Mouse (Mus musculus): ENCODE data around the gene Scrn1.

Scrn1 gene

GRCm38 (mm10) chr6:54566546-54566919 is 244 bp upstream of the Scrn1 start:
- DNase-seq (ENCODE audit: low spot score in 2 of 2) = no peak

GRCm38 (mm10) chr6:54565012-54565411 is 1.3 kb downstream of the Scrn1 start:
- DNase-seq (ENCODE audit: low spot score in 2 of 2) = peak; percentile 25 to 36

DNA sequence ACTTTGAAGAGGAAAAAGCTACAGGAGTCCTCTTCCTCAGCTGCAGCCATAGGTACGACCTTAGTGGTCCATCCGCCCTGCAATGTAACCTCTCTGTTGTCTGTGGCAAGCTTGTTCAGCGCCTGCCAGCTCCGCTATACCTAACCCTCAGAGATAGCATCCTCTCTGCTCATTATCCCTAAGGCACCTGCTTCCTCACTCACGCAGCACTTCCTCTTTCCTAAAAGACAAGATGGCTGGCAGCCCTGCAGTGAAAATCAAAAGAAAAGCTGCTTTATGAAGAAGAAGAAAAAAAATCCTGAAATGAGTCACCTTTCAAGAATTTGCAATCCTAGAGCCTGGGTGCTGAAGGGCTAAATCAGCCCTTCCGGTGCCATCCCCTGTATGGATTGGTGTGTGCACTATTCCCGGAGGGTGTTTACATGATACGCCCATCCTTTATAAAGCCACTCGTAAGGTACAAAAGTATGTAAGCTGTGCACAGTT is 1.7 kb downstream of the Scrn1 start:
- no peak for DNase-seq (ENCODE audit: low spot score in 2 of 2)

GRCm38 (mm10) chr6:54563561-54563960 is 2.7 kb downstream of the Scrn1 start:
- no peak for DNase-seq (ENCODE audit: low spot score in 2 of 2)

- DNase-seq (ENCODE audit: low spot score in 2 of 2) = no peak
These were observed 4.1 kb downstream of the Scrn1 start for GRCm38 (mm10) chr6:54562018-54562809.

DNA sequence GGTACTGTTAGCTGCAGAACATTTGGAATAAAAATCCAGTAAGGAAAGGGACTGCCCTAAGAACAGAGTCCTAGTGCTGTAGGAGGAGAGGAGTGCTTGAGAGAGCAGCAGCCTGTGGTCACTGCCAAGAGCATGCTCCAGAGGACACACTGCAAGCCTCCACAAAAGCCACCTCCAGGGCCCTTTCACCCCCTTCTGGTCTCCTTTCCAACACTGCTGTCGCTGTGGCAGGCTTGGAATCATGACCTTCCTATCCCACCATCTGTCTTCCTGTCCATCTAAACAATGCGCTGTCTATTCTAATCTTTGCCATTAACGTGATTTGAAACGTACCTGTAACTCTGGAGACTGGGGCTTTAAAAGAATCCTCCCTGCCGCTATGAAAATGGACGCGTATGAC is 7.8 kb downstream of the Scrn1 start:
- DNase-seq (ENCODE audit: low spot score in 2 of 2) = no peak

GRCm38 (mm10) chr6:54557671-54558070 is 8.6 kb downstream of the Scrn1 start:
- no peak for DNase-seq (ENCODE audit: low spot score in 2 of 2)

DNA sequence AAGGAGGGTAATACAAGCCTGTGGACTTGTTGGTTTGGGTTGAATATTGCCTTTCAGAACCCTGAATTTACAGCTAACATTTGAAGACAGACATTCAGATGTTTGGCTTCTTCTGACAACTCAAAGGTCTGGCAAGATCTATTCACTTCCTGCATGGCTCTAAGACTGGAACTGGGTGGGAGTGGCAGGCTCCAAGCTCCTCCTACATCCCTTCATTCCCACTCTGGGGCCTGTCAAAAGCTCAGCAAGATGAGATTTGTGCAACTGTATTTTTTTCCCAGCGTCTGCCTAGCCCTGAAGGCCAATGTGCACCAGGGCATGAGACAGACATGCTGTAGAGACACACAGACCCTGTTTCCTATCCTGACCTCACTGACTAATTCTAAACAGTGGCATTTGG is 10.5 kb downstream of the Scrn1 start:
- DNase-seq (ENCODE audit: low spot score in 2 of 2) = no peak

GRCm38 (mm10) chr6:54554341-54555110 is 11.8 kb downstream of the Scrn1 start:
- no peak for DNase-seq (ENCODE audit: low spot score in 2 of 2)

GRCm38 (mm10) chr6:54553632-54554031 is 12.7 kb downstream of the Scrn1 start:
- DNase-seq (ENCODE audit: low spot score in 2 of 2) = no peak

DNA sequence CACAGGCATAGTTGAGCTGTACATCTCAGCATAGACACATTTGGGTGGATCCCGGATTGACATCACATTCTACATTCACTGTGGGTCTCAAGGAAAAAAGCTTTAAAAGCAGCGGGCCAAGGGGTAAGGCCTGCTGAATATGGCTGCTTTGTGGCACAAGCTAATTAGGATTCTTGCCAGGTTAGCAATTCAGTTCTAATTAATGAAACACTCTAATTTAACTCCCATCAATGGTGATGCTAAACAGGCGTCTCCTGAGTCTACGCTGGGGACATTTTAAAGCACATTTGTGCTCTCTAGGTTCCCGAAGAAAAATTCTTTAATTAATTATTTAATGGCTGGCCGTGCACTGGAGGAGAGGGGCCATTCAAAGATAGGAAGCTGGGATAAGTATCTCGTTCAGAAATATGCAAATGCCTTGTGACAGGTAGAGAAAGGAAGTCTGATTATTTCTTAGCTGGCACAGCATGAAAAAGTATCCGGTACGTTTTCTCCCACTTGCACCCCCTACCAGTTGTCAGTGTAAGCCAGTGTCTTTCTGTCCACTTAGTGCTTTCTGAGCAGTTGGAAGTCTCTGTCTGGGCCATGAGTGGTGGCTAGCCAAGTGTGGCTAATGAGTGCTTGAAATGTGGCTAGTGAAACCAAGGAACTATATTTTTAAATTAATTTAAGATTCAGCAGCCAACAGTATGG is 13.4 kb downstream of the Scrn1 start:
- no peak for DNase-seq (ENCODE audit: low spot score in 2 of 2)

DNA sequence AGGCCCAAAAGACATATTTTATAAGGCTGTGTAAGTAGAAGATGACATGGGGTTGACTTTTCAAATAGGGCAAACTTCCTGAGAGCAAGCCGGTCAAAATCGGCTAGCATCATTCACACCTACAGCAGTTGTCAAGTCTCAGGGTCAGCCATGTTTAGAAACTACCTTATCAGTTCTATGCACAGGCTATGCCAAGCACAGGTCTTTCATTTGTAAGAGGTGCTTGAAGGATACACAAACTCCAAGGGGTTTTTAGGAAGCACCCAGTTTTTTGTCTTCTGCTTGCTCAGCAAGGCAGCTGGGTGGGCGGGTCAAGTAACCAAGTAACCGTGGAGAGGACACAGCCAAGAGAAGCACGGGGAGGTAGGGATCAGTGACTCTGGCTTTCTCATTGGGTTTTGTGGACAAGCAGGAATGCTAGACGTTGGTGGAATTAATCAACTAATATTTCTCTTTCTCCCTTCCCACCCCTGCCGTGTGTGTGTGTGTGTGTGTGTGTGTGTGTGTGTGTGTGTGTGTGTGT is 15.4 kb downstream of the Scrn1 start:
- DNase-seq (ENCODE audit: low spot score in 2 of 2) = no peak

DNA sequence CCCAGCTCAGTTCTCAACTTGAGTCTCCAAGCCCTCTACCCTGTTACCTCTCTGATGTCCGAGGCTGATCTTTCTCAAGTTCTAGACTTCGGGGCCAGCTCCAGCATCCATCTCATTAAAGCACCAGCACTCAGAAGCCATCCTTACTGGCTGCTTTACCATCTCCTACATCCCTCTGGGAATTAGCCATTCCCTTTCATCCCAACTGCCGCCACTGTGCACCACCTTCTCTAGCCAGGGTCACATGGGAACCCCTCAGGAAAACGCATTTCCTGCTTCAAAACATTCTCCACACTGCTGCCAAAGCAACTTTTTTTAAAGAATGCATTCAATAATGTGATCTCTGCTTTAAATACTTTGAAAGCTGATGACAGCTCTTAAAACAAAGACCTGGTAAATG is 17.0 kb downstream of the Scrn1 start:
- DNase-seq (ENCODE audit: low spot score in 2 of 2) = no peak

- no peak for DNase-seq (ENCODE audit: low spot score in 2 of 2)
These were observed 17.8 kb downstream of the Scrn1 start for GRCm38 (mm10) chr6:54548314-54549019.

GRCm38 (mm10) chr6:54543646-54544045 is 22.6 kb downstream of the Scrn1 start:
- no peak for DNase-seq (ENCODE audit: low spot score in 2 of 2)

- no peak for DNase-seq (ENCODE audit: low spot score in 2 of 2)
These were observed 23.5 kb downstream of the Scrn1 start for GRCm38 (mm10) chr6:54542836-54543235.

DNA sequence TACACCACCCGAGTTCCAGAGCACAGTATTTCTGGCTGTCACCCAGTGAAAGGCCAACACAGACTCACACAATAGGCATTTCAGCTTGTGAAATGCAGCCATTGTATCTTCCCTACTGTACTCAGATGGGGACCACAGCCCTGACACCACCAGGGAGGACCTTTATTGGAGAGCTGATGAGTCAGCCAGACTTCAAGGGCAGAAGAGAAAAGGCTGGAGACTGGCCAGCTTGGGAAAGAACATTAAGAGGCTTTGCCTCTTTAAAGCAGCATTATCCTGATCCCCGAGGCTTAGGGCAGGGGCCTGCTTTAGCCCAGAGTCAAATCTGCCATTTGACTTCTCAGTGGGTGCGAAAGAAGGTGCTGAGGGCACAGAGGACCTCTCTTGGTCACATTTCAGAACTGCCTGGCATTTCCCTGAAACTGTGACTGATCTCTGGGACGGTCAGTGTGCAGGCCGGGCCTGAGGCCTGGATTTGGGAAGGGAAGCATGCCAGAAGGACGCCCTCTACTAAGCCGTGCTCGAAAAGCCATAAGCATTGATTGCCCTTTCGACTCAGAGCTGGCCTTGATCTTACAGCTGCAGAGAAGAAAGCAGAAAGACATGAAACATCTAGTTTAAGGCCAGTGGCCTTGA is 25.9 kb downstream of the Scrn1 start:
- peak in 1 of 2 experiments; percentile 19 for DNase-seq (ENCODE audit: low spot score in 2 of 2)

DNA sequence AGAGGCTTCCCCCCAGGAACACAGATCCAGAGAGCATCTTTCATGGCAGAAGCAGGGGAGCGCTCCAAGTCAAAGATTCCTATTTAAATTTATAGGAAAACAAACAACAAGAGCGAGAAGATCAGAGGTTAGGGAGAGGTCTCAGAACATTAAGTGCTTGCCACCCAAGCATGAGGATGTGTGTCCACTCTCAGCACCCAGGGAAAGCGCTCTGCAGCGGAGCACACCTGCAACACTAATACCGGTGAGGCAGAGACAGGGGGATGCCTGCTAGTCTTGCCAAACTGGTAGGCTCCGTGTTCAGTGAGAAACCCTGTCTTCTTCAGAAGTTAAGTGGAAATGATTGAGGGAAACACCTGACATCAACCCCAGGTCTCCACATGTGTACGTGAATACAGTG is 26.9 kb downstream of the Scrn1 start:
- no peak for DNase-seq (ENCODE audit: low spot score in 2 of 2)

GRCm38 (mm10) chr6:54538773-54539173 is 27.5 kb downstream of the Scrn1 start:
- DNase-seq (ENCODE audit: low spot score in 2 of 2) = no peak

DNA sequence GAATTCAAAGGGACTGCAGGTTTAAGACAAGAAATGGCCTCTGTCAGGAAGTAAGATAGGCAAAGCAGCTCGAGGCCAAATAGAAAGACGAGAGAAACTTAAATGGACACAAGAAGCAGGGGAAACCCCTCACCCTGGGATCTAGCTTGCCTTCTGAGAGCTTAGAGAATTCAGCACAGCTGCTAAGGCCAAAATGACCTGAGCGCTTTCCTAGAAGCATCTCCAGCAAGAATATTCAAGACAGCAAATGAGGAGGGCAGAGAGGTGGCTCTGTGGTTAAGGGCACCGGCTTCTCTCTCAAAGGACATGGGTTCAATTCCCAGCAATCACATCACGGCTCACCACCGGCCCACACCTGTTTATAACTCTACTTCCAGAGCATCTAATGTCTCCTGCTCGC is 29.2 kb downstream of the Scrn1 start:
- DNase-seq (ENCODE audit: low spot score in 2 of 2) = no peak

DNA sequence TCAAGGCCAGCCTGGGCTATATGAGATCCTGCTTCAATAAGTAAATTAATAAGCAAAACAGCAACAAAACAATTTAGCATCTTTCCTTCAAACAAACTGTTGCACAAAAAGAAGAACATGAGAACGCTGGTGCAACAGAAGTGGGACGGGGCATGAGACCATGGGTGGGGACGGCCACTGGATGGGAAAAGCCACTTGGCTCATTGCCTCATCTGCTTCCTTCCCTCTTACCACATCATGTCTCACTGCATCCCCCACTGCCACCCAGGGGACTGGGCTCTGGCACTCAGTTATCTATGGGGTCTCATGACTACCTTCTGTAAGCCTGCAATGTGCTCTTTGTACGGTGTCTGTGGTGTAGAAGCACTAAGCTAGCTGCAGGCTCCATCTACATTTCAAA is 30.8 kb downstream of the Scrn1 start:
- no peak for DNase-seq (ENCODE audit: low spot score in 2 of 2)
